Mouse (Mus musculus) embryonic facial prominence, embryonic 12.5 days (tissue): ENCODE measurements around the gene Oat. TPM values are rescaled to one million over a fixed set of nuclear protein-coding genes. Genes with fewer than 3 reads are reported as not detected.

Experiments
- ATAC-seq: fragments of 200-750 bp; cut with Nextera tagmentation; 2 replicates; pipeline ENCODE4 v1.8.0; 2017; ENCODE audit not compliant: insufficient number of reproducible peaks, insufficient read depth, low FRiP score, low TSS enrichment
- H3K27ac ChIP-seq: fragments of 300-500 bp; sonication (generic); 2 replicates; pipeline ENCODE4 v1.5.1; 2016; ENCODE audit warnings: mild to moderate bottlenecking
- H3K27me3 ChIP-seq: fragments of 300-500 bp; sonication (generic); 2 replicates; pipeline ENCODE4 v1.6.1; 2016; ENCODE audit warnings: mild to moderate bottlenecking, moderate library complexity
- H3K36me3 ChIP-seq: fragments of 300-500 bp; sonication (generic); 2 replicates; pipeline ENCODE4 v1.6.1; 2016; ENCODE audit warnings: mild to moderate bottlenecking
- H3K4me1 ChIP-seq: fragments of 300-500 bp; sonication (generic); 2 replicates; pipeline ENCODE4 v1.6.1; 2016
- H3K4me2 ChIP-seq: fragments of 300-500 bp; sonication (generic); replicated peaks from 2 replicates; pipeline ENCODE4 v1.6.1; 2016; ENCODE audit warnings: mild to moderate bottlenecking, moderate library complexity
- H3K4me3 ChIP-seq: fragments of 300-500 bp; sonication (generic); 2 replicates; pipeline ENCODE4 v1.5.1; 2016; ENCODE audit warnings: mild to moderate bottlenecking
- H3K9ac ChIP-seq: fragments of 300-500 bp; sonication (generic); 2 replicates; pipeline ENCODE4 v1.6.1; 2016; ENCODE audit warnings: mild to moderate bottlenecking, moderate library complexity
- H3K9me3 ChIP-seq: fragments of 300-500 bp; sonication (generic); 2 replicates; pipeline ENCODE4 v1.6.1; 2016; ENCODE audit warnings: mild to moderate bottlenecking, moderate library complexity
- WGBS: fragments of 180-500 bp; shearing (Covaris S2); methylation state at CpG from one replicate; pipeline ENCODE4 v1.1.7; 2016; 5-methylcytosine and 5-hydroxymethylcytosine counted together
- polyA plus RNA-seq: library from polyadenylated mRNA; unstranded; fragments of >200 nt; fragmentation: Nextera tagmentation; extraction: Ambion mirVana; gene quantifications from 2 replicates; pipeline ENCODE4 v1.2.1, GENCODE M21; 2016

The Oat gene
- 157 and 159 TPM in 2 replicates for polyA plus RNA-seq

GRCm38 (mm10) chr7:132576116-132576650 is at the start of gene Oat:
TSS of gene Oat (minus strand) at chr7:132576398.
- Histone ChIP-seq H3K36me3 (no peaks in the 10 kb centered on the region), H3K9me3 (no peaks in the 10 kb centered on the region), H3K27ac (peak within 1 kb of the TSS; percentile 88), H3K4me1 (peaks cover 20% of the 10 kb centered on the region), H3K4me2 (peak within 1 kb of the TSS; percentile 57), H3K4me3 (peak within 1 kb of the TSS; percentile 63), H3K27me3 (no peaks in the 10 kb centered on the region), H3K9ac (peak within 1 kb of the TSS; percentile 57)
- WGBS, result under 1% methylated on average over 49 of the region's 49 CpGs
- peak; percentile 94 for ATAC-seq

- no peaks in the 10 kb centered on the region for H3K27me3 ChIP-seq
- H3K27ac ChIP-seq, result no peak overlapping the region
- no peak for ATAC-seq
- no peaks in the 10 kb centered on the region for H3K9me3 ChIP-seq
- H3K4me2 ChIP-seq, result no peak overlapping the region
- H3K36me3 ChIP-seq, result no peaks in the 10 kb centered on the region
- WGBS, result 76% methylated on average over 10 of the region's 10 CpGs
- H3K4me3 ChIP-seq, result no peak overlapping the region
- H3K9ac ChIP-seq, result no peak overlapping the region
- H3K4me1 ChIP-seq, result no peaks in the 10 kb centered on the region
These were observed 48.0 kb upstream of the Oat start for GRCm38 (mm10) chr7:132624161-132624560.

GRCm38 (mm10) chr7:132619975-132620918 is 44.0 kb upstream of the Oat start:
- no peak overlapping the region for H3K4me2 ChIP-seq
- H3K36me3 ChIP-seq, result no peaks in the 10 kb centered on the region
- WGBS, result 83% methylated on average over 15 of the region's 15 CpGs

GRCm38 (mm10) chr7:132619549-132619948 is 43.4 kb upstream of the Oat start:
- H3K4me1 ChIP-seq, result no peaks in the 10 kb centered on the region
- H3K9me3 ChIP-seq, result no peaks in the 10 kb centered on the region
- 89% methylated on average over 8 of the region's 8 CpGs for WGBS
- ATAC-seq, result no peak
- no peaks in the 10 kb centered on the region for H3K36me3 ChIP-seq
- H3K9ac ChIP-seq, result no peak overlapping the region
- no peak overlapping the region for H3K4me3 ChIP-seq
- peaks cover 12% of the 10 kb centered on the region for H3K27me3 ChIP-seq
- no peak overlapping the region for H3K27ac ChIP-seq
- H3K4me2 ChIP-seq, result no peak overlapping the region

More at GRCm38 (mm10) chr7:132619975-132620918, 44.0 kb upstream of the Oat start:
- no peaks in the 10 kb centered on the region for H3K9me3 ChIP-seq
- H3K9ac ChIP-seq, result no peak overlapping the region
- peak; percentile 32; the same call in 1 of the 2 replicates for ATAC-seq
- no peak overlapping the region for H3K27ac ChIP-seq
- no peaks in the 10 kb centered on the region for H3K4me1 ChIP-seq
- H3K27me3 ChIP-seq, result peaks cover 12% of the 10 kb centered on the region
- no peak overlapping the region for H3K4me3 ChIP-seq

- no peak for ATAC-seq
- Histone ChIP-seq H3K27me3 (peaks cover 12% of the 10 kb centered on the region), H3K9me3 (no peaks in the 10 kb centered on the region), H3K4me1 (no peaks in the 10 kb centered on the region), H3K36me3 (no peaks in the 10 kb centered on the region), H3K4me2 (no peak overlapping the region), H3K9ac (no peak overlapping the region), H3K4me3 (no peak overlapping the region), H3K27ac (no peak overlapping the region)
- WGBS, result 84% methylated on average over 5 of the region's 5 CpGs
These were observed 40.9 kb upstream of the Oat start for GRCm38 (mm10) chr7:132617021-132617564.

- WGBS, result 31% methylated on average over 6 of the region's 6 CpGs
- peaks cover 12% of the 10 kb centered on the region for H3K27me3 ChIP-seq
- H3K27ac ChIP-seq, result no peak overlapping the region
- no peak overlapping the region for H3K4me2 ChIP-seq
- H3K4me1 ChIP-seq, result no peaks in the 10 kb centered on the region
- H3K36me3 ChIP-seq, result no peaks in the 10 kb centered on the region
- H3K9me3 ChIP-seq, result no peaks in the 10 kb centered on the region
- H3K4me3 ChIP-seq, result no peak overlapping the region
- no peak for ATAC-seq
- H3K9ac ChIP-seq, result no peak overlapping the region
These were observed 40.2 kb upstream of the Oat start for GRCm38 (mm10) chr7:132616391-132616790.

GRCm38 (mm10) chr7:132615346-132615745 is 39.1 kb upstream of the Oat start:
- ATAC-seq, result no peak
- no peak overlapping the region for H3K4me2 ChIP-seq
- no peaks in the 10 kb centered on the region for H3K36me3 ChIP-seq
- H3K4me1 ChIP-seq, result no peaks in the 10 kb centered on the region
- WGBS, result 12% methylated on average over 3 of the region's 3 CpGs
- no peaks in the 10 kb centered on the region for H3K9me3 ChIP-seq
- H3K9ac ChIP-seq, result no peak overlapping the region
- no peak overlapping the region for H3K27ac ChIP-seq
- H3K4me3 ChIP-seq, result no peak overlapping the region
- H3K27me3 ChIP-seq, result peaks cover 12% of the 10 kb centered on the region

GRCm38 (mm10) chr7:132611530-132611929 is 35.3 kb upstream of the Oat start:
- Histone ChIP-seq H3K9me3 (no peaks in the 10 kb centered on the region), H3K27me3 (peaks cover 4% of the 10 kb centered on the region; the same call in 1 of the 2 replicates), H3K4me3 (no peak overlapping the region), H3K4me2 (no peak overlapping the region), H3K9ac (no peak overlapping the region), H3K27ac (no peak overlapping the region), H3K36me3 (no peaks in the 10 kb centered on the region), H3K4me1 (no peaks in the 10 kb centered on the region)
- 95% methylated on average over 8 of the region's 8 CpGs for WGBS
- no peak for ATAC-seq

GRCm38 (mm10) chr7:132610468-132611318 is 34.5 kb upstream of the Oat start, which contains the start of gene Lhpp:
TSS of gene Lhpp (plus strand) at chr7:132610638.
- peak; percentile 67 for ATAC-seq
- Histone ChIP-seq H3K4me1 (peaks cover 1% of the 10 kb centered on the region; the same call in 1 of the 2 replicates), H3K9ac (peak within 1 kb of the TSS; percentile 55), H3K27ac (no peak within 1 kb of the TSS), H3K27me3 (peaks cover 9% of the 10 kb centered on the region), H3K4me2 (peak within 1 kb of the TSS; percentile 73), H3K36me3 (no peaks in the 10 kb centered on the region), H3K4me3 (peak within 1 kb of the TSS; percentile 60), H3K9me3 (no peaks in the 10 kb centered on the region)
- WGBS, result 8% methylated on average over 44 of the region's 44 CpGs

GRCm38 (mm10) chr7:132608316-132609020 is 32.3 kb upstream of the Oat start:
- Histone ChIP-seq H3K9ac (no peak overlapping the region), H3K36me3 (no peaks in the 10 kb centered on the region), H3K4me2 (no peak overlapping the region), H3K27ac (no peak overlapping the region), H3K4me1 (peaks cover 3% of the 10 kb centered on the region; the same call in 1 of the 2 replicates), H3K9me3 (no peaks in the 10 kb centered on the region), H3K4me3 (no peak overlapping the region), H3K27me3 (peaks cover 23% of the 10 kb centered on the region)
- WGBS, result 86% methylated on average over 4 of the region's 4 CpGs
- no peak for ATAC-seq
